Mouse (Mus musculus) ovary, postnatal 10 days (tissue): Measurements from ENCODE around the gene Tmem41a.

Experiments
- DNase-seq: peaks from one replicate; pipeline ENCODE4 v3.0.0; 2022; ENCODE audit warnings: low spot score

Tmem41a gene

DNA sequence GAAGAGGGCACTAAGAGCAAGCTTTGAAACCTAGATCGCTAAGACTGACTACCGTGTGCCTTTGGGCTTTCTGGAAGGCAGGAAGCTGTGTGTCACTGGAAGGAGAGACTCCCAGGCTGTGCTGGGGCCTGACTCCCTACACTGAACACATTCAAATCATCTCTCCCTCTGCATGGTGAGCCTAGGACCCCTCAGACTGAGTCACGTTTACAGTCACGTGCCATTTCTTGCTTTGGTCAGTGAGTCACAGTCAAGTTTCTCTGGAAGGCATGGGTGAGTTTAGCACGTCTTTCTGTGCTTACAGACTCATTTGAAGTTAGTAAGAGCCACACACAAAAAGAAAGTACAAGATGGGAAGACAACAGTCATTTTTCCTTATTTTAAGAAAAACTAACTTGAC lies 46.1 kb downstream of the Tmem41a start:
- DNase-seq, result no peak

DNA sequence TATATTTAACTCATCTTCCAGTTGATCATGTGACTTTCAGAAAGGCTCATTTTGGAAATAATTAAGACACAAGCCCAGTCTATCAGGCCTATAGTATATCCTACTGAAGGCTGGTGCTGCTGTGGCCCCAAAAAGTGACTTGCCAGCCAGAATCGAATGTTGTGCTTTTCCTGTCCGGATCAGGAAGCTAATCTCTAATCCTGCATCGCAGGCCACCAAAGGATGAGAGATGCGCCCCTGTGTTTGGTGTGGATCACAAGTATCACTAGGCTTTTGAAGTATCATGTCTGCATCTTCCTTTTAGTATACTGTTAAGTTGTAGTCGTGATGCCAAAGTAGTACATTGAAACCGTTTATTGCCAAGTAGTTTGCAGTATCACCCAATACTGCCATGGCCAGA lies 53.5 kb downstream of the Tmem41a start:
- DNase-seq, result no peak

DNA sequence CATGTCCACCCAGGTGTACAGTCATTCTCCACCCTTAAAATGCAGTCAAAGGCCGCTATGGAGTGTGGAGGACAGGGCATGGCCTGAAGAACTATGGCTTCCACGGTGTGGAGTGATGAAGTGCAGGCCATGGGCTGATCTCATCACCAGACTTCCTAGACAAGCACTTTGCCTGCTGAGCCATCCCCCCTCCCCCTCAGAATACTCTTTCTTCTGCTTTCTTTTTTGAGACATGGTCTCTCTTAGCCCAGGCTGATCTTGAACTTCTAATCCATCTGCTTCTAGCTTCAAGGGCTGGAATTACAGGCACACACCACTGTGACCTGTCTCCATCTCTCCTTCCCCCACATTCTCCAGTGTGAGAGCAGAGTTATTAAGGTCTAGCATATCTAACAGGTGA lies 59.8 kb downstream of the Tmem41a start:
- DNase-seq, result no peak
